Mouse (Mus musculus) heart, embryonic 15.5 days (tissue): ENCODE results near the gene Chd6. TPM values are rescaled to one million over a fixed set of nuclear protein-coding genes. Genes with fewer than 3 reads are reported as not detected.

Source experiments
- ATAC-seq: fragments of 200-750 bp; cut with Nextera tagmentation; replicated peaks from 2 replicates; pipeline ENCODE4 v1.8.0; 2017; ENCODE audit warnings: low read depth, moderate TSS enrichment; ENCODE audit not compliant: insufficient number of reproducible peaks, insufficient read depth, low FRiP score
- H3K27ac ChIP-seq: fragments of 300-500 bp; sonication (generic); 2 replicates; pipeline ENCODE4 v1.5.1; 2015; ENCODE audit warnings: mild to moderate bottlenecking, inconsistent platforms
- H3K27me3 ChIP-seq: fragments of 300-500 bp; sonication (generic); 2 replicates; pipeline ENCODE4 v1.6.1; 2015; ENCODE audit warnings: inconsistent platforms
- H3K36me3 ChIP-seq: fragments of 300-500 bp; sonication (generic); 2 replicates; pipeline ENCODE4 v1.6.1; 2015; ENCODE audit warnings: mild to moderate bottlenecking, inconsistent platforms
- H3K4me1 ChIP-seq: fragments of 300-500 bp; sonication (generic); replicated peaks from 2 replicates; pipeline ENCODE4 v1.6.1; 2015; ENCODE audit warnings: inconsistent platforms
- H3K4me2 ChIP-seq: fragments of 300-500 bp; sonication (generic); 2 replicates; pipeline ENCODE4 v1.6.1; 2015; ENCODE audit warnings: inconsistent platforms, mild to moderate bottlenecking, moderate library complexity
- H3K4me3 ChIP-seq: fragments of 300-500 bp; sonication (generic); 2 replicates; pipeline ENCODE4 v1.5.1; 2015; ENCODE audit warnings: mild to moderate bottlenecking, inconsistent platforms
- H3K9ac ChIP-seq: fragments of 300-500 bp; sonication (generic); 2 replicates; pipeline ENCODE4 v1.6.1; 2015; ENCODE audit warnings: mild to moderate bottlenecking, inconsistent platforms
- H3K9me3 ChIP-seq: fragments of 300-500 bp; sonication (generic); replicated peaks from 2 replicates; pipeline ENCODE4 v1.6.1; 2016; ENCODE audit warnings: inconsistent platforms
- WGBS: fragments of 180-500 bp; shearing (Covaris S2); methylation state at CpG from one replicate; pipeline ENCODE4 v1.1.7; 2015; ENCODE audit warnings: mixed read lengths; 5-methylcytosine and 5-hydroxymethylcytosine counted together
- polyA plus RNA-seq: library from polyadenylated mRNA; unstranded; fragments of >200 nt; fragmentation: Nextera tagmentation; extraction: Ambion mirVana; gene quantifications from 2 replicates; pipeline ENCODE4 v1.2.1, GENCODE M21; 2015

The Chd6 gene
- polyA plus RNA-seq: 17.1 and 20.4 TPM in 2 replicates

- no peaks in the 10 kb centered on the region for H3K9me3 ChIP-seq
- peak; percentile 97 for ATAC-seq
- H3K4me3 ChIP-seq: peak within 1 kb of the TSS; percentile 98
- no peaks in the 10 kb centered on the region for H3K27me3 ChIP-seq
- H3K4me1 ChIP-seq: peaks cover 23% of the 10 kb centered on the region
- peak within 1 kb of the TSS; percentile 98 for H3K9ac ChIP-seq
- peak within 1 kb of the TSS; percentile 87 for H3K4me2 ChIP-seq
- 1% methylated on average over 27 of the region's 27 CpGs for WGBS
- no peaks in the 10 kb centered on the region for H3K36me3 ChIP-seq
- peak within 1 kb of the TSS; percentile 100 for H3K27ac ChIP-seq
Measured at GRCm38 (mm10) chr2:161108933-161109371, at the start of gene Chd6. TSS of gene Chd6 (minus strand) at chr2:161109075.

- Histone ChIP-seq H3K4me1 (no peaks in the 10 kb centered on the region), H3K36me3 (no peaks in the 10 kb centered on the region), H3K9ac (no peak overlapping the region), H3K4me3 (no peak overlapping the region), H3K4me2 (no peak overlapping the region), H3K27me3 (no peaks in the 10 kb centered on the region), H3K27ac (no peak overlapping the region), H3K9me3 (no peaks in the 10 kb centered on the region)
- 70% methylated on average over 7 of the region's 7 CpGs for WGBS
- no peak for ATAC-seq
Measured at GRCm38 (mm10) chr2:161150004-161150842, 41.3 kb upstream of the Chd6 start.

DNA sequence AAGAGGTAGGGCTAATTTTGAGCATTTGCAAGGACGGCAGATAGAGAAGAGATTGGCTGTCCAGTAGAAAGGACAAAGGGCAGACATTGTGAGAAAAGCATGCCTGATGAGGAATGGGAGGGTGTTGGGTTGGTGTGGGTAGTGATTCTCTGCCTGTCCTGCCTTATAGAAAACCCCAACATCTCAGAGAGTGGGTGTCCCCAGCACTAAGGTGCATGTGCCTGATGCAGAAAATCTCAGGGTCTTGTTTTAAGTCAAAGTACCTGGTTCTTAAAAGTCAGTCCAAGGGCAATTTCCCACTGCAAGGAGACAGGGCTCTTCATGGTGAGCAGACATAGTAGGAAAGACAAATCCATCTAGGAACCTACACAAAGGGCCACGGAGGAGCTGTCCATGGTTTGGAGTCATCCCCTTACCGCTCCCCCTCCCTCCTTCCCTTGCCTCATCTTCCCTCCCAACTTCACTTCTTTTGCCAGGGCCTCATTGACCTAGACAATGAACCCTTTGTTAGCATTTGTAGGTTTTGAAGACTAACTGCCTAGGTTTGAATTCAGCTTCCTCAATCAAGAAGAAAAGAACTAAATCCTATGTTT is 39.6 kb upstream of the Chd6 start:
- H3K27me3 ChIP-seq: no peaks in the 10 kb centered on the region
- H3K4me1 ChIP-seq: no peaks in the 10 kb centered on the region
- H3K9me3 ChIP-seq: no peaks in the 10 kb centered on the region
- no peak overlapping the region for H3K27ac ChIP-seq
- no peak overlapping the region for H3K4me3 ChIP-seq
- no peak overlapping the region for H3K9ac ChIP-seq
- 60% methylated on average over 3 of the region's 3 CpGs for WGBS
- H3K4me2 ChIP-seq: no peak overlapping the region
- no peak for ATAC-seq
- no peaks in the 10 kb centered on the region for H3K36me3 ChIP-seq

DNA sequence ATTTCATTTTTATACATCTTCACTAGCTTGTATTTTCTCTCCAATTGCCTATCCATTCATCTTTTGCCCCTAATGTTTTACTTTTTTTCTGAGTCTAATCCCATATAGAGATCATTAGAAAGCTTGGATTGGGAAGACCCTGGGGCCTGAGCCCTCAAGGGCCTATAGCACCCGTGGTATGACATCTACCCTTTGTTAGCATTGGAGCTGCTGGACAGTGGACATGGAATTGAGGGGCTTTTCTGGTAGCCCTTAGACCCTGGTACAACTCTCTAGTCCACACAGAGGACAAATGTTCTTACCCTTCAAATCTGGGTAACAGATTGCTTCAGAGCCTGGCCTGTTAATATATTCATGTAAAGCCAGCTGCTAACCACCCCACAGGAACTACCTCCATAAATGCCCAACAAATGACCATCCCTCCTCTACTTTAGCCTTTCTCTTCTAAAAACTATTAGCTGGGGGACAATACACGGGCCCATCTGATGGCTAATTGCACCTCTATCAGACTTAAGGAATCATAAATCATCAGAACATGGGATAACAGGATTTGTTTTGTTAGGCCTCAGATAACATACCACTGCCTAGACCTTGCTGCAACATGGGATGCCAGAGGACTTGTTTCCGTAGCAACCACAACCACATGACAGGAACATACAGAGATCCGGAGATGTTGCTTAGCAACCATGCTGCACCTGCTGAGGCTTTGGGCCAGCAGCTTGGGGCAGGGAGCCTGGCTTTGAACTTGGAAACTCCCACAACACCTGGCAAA is 39.0 kb upstream of the Chd6 start:
- Histone ChIP-seq H3K9ac (no peak overlapping the region), H3K4me3 (no peak overlapping the region), H3K4me2 (no peak overlapping the region), H3K27me3 (no peaks in the 10 kb centered on the region), H3K4me1 (no peaks in the 10 kb centered on the region), H3K27ac (no peak overlapping the region), H3K36me3 (no peaks in the 10 kb centered on the region), H3K9me3 (no peaks in the 10 kb centered on the region)
- WGBS: 70% methylated on average over 4 of the region's 4 CpGs
- ATAC-seq: no peak

- Histone ChIP-seq H3K27me3 (no peaks in the 10 kb centered on the region), H3K4me3 (no peak overlapping the region), H3K27ac (no peak overlapping the region), H3K4me1 (no peaks in the 10 kb centered on the region), H3K4me2 (no peak overlapping the region), H3K9me3 (no peaks in the 10 kb centered on the region), H3K9ac (no peak overlapping the region), H3K36me3 (no peaks in the 10 kb centered on the region)
- ATAC-seq: no peak
- WGBS: 83% methylated on average over 4 of the region's 4 CpGs
Measured at GRCm38 (mm10) chr2:161144799-161145198, 35.9 kb upstream of the Chd6 start.

DNA sequence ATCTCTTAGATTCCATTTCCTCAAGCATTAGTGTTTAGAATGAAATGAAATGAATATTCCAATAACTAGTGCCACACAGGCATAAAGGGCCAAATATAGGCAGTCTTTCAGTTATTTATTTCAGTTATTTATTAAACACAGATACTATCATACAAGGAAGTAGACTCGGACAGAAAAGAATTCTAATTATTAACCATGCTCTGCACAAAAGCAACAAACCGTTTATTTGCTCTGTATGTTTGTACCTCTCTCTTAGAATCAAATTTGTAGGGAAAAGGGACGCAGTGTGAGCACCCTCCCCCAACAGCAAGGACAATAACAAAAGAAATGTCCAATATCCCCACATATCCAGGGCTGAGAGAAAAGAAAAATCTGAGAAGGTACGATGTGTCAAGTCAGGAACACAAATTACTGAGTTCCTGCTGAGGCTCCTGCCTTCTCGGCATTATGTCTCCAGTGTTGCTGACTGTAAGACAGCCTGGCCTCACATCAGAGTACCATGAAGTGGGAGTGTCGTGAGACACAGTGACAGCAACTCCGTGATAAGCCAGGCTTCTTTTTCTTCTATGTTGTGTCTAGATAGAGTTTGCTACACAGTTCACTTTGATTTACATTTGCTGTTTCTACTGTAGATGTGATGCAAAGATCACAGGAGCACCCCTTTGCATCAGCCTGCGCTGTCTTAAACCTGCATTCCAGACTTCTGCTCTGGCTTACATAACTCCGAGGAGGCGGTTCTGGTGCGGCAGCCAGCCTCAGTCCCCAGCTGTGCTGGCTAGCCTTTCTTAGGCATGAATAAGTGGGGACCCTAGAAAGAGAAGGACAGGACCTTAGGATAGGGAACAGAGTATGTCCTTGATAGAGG is 30.0 kb upstream of the Chd6 start:
- Histone ChIP-seq H3K4me2 (no peak overlapping the region), H3K27ac (no peak overlapping the region), H3K4me1 (no peaks in the 10 kb centered on the region), H3K9ac (no peak overlapping the region), H3K9me3 (no peaks in the 10 kb centered on the region), H3K4me3 (no peak overlapping the region), H3K36me3 (no peaks in the 10 kb centered on the region), H3K27me3 (no peaks in the 10 kb centered on the region)
- 45% methylated on average over 11 of the region's 11 CpGs for WGBS
- no peak for ATAC-seq

DNA sequence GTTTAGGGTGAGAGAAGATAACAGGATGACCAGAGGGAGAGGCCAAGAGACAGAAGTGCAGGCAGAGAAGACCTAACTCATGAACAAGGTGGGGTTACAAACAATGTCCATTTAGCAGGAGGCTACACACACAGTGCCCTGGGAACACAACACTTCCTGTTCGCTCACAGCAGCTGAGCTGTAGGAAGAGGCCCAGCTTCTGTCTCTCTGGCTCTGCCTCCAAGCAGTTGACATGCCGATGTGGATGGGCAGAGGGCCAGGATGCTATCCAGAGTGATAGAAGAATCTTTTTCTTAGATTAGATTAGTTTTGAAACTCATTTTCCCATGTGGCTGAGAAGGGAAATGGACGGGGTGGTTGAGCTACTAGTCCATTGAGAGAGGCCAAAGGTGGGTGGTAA is 28.1 kb upstream of the Chd6 start:
- no peaks in the 10 kb centered on the region for H3K27me3 ChIP-seq
- H3K9ac ChIP-seq: no peak overlapping the region
- ATAC-seq: 0 out of 2 replicates have a peak, but pooled peaks have one; percentile 18
- H3K27ac ChIP-seq: no peak overlapping the region
- H3K4me2 ChIP-seq: no peak overlapping the region
- 41% methylated on average over 3 of the region's 3 CpGs for WGBS
- H3K9me3 ChIP-seq: no peaks in the 10 kb centered on the region
- no peak overlapping the region for H3K4me3 ChIP-seq
- H3K4me1 ChIP-seq: no peaks in the 10 kb centered on the region
- H3K36me3 ChIP-seq: no peaks in the 10 kb centered on the region

DNA sequence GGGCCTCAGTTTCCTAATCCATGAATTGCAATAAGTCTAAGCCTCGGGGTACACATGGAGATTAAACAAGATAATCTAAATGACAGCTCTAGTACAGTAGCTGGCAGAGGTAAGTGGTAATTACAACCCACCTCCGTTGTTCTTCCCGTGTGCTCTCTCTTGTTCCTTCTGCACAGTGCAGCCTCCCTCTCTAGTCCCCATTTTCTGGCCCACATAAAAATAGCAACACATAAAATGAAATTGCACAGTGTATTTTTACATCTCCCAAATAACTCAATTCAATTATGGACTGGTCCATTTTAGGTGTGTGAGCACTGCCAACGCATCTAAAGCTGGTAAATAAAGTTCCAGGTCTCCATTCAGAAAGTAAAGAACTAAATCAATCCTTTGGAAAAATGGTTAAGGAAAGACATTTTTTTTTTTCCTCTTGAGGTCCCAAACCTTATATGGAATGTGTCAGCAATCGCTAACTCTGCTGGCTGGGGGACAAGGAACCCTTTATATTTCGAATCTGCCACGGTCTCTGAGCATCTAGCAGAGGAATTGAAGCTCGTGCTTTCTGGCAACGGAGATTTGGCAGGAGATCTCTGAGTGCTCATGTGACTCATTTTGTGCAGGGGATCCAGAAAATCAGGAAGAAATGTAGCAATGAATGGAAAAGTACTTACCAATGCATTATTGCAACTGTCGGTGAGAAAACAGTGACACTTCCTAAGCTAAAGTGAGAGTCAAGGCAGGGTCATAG is 19.7 kb upstream of the Chd6 start:
- Histone ChIP-seq H3K27me3 (no peaks in the 10 kb centered on the region), H3K4me2 (no peak overlapping the region), H3K9me3 (no peaks in the 10 kb centered on the region), H3K9ac (no peak overlapping the region), H3K27ac (no peak overlapping the region), H3K36me3 (no peaks in the 10 kb centered on the region), H3K4me1 (no peaks in the 10 kb centered on the region), H3K4me3 (no peak overlapping the region)
- ATAC-seq: no peak
- WGBS: 59% methylated on average over 10 of the region's 10 CpGs

DNA sequence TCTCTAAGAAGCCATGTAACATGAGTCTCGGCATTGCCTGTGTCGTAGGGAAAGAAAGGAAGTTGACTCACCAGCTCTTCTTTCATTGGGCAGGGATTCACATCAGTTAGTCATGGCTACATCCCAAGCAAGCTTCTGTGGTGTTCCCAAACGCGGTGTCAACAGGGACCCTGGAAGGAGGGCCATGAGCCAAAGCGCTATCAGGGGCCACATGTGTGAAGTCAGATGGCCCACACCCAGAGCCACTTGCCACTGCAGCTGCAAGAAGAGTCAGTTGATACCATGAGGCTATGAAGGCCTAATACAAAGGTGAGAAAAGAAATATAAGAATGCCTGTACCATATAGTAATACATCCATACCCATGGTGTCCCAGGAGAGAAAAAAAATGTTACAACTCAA is 3.1 kb upstream of the Chd6 start:
- ATAC-seq: no peak
- no peaks in the 10 kb centered on the region for H3K9me3 ChIP-seq
- WGBS: 66% methylated on average over 5 of the region's 5 CpGs

DNA sequence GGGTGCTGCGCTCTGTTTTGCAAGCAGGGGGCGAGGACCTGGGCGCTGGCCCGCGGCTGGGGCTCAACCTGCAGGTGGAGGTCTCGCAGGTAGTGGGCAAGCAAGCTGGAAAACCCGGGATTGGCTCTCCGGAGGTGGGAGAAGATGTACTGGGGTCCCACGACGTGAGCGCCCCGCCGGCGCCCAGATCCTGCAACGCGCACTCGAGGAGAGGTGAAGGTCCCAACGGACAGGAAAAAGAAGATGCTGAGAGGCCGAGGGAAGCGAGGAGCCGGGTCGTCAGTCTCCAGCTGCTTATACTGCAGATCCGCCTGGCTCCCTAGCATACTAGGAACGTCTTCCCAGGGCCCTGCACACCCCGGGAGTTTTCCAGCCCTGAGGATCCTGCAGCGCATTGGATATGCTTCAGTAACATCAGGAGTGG is 535 bp upstream of the Chd6 start:
- peak overlapping the region; percentile 98 for H3K4me3 ChIP-seq
- peak overlapping the region; percentile 71 for H3K9ac ChIP-seq
- peak; percentile 12; the same call in 1 of the 2 replicates for ATAC-seq
- H3K4me1 ChIP-seq: peaks cover 22% of the 10 kb centered on the region
- H3K36me3 ChIP-seq: no peaks in the 10 kb centered on the region
- no peaks in the 10 kb centered on the region for H3K9me3 ChIP-seq
- H3K27ac ChIP-seq: peak overlapping the region; percentile 35
- WGBS: 0% methylated on average over 26 of the region's 26 CpGs
- no peaks in the 10 kb centered on the region for H3K27me3 ChIP-seq
- peak overlapping the region; percentile 87 for H3K4me2 ChIP-seq

More for the DNA sequence above, 3.1 kb upstream of the Chd6 start:
- Histone ChIP-seq H3K4me2 (no peak overlapping the region), H3K4me3 (no peak overlapping the region), H3K36me3 (no peaks in the 10 kb centered on the region), H3K9ac (no peak overlapping the region), H3K27ac (no peak overlapping the region), H3K27me3 (no peaks in the 10 kb centered on the region), H3K4me1 (peaks cover 14% of the 10 kb centered on the region)
